Mouse (Mus musculus): ENCODE data around the gene Xylb.

The Xylb gene

DNA sequence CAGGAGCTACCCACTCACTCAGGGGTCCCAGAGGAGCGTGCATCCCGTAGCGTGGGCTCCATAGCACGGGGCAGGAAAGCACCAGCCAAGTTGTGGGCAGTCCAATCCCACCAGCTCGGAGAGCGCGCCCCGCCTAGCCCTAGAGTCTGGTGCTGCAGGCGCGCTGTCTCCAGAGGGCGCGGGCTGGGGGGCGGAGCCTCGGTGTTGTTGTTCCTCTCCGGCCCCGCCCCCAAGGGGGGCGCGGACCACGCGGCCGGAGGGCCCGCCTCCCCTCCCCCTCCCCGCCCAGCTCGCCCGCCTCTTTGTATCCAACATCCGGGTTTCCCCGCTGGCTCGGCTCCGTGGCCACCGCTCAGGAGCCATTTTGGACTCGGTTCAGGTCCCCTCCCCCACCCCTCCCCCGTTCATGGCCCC is 44.6 kb downstream of the Xylb start, which contains the start of gene Acvr2b:
Acvr2b (plus strand) TSS at position 318 of the 414 bp plus-strand sequence.
- in situ Hi-C loops (cut with MseI, MboI): no loop called here

DNA sequence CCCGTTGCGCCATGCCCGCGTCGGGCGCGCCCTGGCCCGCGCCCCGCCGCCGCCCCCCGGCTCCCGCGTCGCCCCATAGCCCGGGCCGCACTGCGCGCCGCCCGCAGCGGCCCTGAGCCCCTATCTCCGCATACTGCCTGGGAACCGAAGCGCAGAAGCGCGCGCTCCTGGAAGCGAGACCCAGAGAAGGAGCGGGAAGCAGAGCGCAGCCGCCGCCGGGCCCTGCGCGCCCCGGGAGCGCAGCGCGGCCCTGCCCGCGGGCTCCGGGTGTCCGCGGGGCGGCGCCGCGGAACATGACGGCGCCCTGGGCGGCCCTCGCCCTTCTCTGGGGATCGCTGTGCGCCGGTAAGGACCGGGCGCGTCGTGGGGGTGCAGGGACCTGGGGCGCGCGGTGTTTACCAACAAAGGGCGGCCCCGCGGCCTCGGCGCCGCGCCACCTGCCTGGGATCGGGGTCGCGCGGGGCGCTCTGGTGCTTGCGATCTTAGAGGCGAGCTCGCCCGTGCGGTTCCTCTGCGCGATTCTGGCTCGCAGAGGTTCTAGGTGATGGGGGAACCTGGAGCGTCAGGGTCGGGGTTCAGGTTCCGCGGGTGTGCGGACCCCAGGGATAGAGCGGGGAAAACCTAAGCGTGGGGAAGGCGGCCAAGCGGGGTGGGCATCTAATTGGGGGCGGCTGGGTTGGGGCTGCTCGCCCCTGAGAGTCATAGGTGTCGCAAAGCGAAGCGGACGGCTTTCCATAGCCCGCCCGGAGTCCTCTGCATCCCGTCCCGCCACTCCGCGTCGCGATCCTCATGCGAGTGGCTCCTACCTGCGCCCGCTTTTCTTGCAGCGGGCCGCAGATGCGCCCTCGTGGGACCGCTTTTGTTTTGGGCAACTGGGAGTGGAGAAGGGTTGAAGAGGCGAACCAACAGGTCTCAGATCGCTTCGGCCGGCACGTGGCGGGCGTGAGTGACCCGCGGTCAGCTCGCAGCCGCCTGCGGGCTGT is 45.4 kb downstream of the Xylb start:
- in situ Hi-C loops (cut with MseI, MboI): no loop called here

DNA sequence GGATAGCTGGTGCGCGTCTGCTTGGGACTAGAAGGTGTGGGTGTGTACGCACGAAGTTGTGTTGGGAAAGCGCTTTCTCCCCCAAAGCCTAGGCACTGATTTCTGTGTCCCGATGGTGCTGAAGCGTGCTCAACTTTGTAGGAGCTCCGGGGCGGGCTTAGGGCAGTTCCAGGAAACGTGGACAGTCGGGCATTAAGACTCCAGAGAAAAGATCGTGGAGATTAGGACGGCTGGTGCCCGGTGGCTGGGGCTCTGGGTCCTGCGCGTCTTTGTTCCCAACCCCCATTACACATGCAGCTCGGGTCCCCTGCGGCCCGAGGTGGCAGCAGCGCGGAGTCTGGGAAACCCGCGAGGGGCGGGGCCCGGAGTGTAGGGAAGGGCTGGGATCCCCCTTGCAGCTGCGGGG is 46.1 kb downstream of the Xylb start:
- in situ Hi-C loops (cut with MseI, MboI): no loop called here

DNA sequence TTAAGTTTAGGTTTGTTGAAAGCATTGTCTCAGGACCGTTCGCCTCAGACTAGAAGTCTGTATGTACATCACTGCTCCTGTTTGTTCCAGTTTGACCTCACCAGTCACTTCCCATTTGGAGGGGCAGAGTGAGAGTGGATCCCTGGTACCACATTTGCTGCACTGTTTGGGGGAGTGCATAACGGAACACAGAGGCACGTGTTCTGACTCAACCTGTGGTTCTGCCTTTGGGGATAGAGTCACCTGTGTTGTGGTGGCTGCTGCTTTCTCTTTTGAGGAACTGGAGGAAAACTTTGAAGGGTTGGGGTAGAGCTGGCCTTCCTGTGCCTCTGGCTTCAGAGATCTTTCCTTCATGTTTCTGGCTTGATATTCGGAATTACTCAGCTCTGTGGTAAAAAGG is 46.9 kb downstream of the Xylb start:
- in situ Hi-C loops (cut with MseI, MboI): no loop called here

DNA sequence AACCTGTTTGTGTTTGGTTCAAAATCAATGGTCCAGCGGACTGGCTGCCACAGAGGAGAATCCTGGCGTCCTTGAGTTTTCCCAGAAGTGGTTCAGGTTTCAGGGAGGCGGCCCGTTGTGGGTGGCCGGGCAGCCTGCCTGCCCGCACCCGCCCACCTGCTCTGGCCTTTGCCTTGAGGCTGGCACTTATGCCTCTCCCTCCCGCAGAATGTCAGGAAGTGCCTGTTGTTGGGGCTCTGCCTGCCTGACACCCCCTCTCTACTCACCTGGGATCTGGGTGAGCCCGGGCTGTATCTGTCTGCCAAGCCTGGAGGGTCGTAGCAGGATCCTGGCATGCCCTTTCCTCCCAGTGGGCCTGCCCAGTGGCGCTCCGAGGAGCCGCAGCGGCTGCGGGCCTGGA is 50.7 kb downstream of the Xylb start:
- in situ Hi-C loops (cut with MseI, MboI): no loop called here

DNA sequence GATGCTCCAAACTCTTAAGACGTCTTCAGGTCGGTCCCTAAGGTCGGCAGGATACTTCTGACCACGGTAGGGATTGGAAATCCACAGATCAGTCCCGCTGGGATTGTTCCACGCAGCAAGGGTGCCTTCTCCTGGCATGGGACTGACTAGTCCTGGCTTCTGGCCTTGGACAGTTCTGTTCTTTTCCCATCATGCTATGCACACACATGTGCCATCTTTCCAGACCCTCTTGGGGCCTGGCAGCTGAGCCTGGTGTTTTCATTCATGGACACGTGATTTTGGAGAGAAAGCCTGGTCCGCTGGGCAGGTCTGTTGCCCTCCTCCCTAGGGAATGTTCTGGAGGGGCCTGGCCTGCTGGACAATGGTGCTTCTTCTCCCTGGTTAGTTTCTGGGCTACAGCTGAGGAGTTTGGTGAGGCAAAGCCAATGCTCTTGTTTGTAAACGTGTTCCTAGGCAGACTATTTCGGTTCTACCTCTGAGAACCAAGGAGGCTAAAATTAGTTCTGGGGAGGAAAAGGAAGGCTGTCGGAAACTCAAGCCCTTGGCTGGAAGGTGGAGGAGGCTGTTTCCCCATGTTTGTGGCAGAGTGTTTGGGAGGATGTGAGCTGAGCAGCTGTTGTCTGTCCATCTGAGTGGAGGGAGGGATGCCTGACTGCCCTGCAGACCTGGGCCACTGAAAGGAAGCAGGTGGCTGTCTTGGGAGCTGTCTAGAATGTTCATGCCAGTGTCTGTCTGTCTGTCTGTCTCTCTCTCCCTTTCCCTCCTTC is 51.9 kb downstream of the Xylb start:
- in situ Hi-C loops (cut with MseI, MboI): no loop called here

DNA sequence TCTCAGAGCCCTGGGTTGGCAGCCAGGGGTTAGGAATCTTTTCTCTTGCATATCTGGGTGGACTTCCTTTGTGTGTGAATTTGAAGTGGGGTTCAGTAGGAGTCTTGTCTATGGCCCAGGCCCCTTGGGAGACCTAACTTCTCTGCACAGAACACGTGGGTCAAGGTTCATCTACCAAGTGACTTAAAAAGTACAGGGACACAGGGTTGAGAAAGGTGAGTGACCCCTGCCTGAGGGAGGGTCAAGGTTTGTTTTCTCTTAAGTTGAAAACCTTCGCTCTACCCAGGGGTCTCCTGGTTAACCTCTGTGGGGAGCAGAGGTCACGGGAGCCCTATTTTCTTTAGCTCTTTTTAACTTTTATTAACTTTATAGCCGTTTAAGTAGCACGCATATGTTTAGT is 52.7 kb downstream of the Xylb start:
- in situ Hi-C loops (cut with MseI, MboI): no loop called here

DNA sequence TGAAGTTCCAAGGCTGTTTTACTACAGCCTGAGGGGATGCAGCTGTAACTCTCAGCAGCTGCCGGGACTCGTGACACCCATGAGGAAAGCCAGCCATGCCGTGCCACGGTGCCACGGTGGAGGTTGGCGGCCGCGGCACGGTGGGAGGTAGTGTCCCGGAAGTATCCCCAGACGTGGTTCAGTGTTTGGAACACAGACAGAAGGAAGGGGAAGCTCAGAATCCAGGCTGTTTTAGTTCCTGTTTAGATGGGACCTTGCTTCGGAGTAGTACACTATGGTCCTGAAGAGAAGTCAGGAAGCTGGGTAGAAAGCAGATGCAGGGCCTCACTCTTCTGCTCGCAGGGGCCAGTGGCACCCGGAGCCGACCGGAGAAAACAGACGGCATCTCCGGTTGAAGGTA is 60.8 kb downstream of the Xylb start:
- in situ Hi-C loops (cut with MseI, MboI): no loop called here

DNA sequence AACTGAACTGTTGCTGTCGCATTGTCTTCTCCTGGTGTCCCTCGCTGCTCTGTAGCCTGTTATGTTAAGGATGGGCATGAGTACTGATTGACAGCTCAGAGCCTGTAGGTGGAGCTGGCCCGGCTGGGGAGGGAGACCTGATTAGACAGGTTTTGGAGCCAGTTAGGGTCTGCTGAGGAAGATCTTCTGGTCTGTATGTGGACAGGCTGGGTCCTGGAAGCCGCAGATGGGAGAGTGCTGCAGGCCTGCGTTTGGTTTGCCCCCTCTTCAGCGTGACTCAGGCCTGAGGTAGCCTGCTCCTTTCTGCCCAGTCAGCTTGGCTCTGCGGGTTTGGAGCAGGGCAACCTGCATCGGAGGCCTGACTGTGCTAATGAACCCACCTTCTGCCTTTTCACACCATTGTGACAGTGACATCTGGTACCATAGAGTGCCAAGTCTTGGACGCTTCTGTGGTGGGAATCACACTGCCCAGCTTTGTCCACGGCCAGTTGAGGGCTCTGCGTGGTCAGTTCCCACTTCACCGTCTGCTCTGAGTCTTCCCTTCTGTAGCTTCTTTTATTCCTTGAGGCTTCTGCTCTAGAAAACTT is 62.8 kb downstream of the Xylb start:
- in situ Hi-C loops (cut with MseI, MboI): no loop called here

DNA sequence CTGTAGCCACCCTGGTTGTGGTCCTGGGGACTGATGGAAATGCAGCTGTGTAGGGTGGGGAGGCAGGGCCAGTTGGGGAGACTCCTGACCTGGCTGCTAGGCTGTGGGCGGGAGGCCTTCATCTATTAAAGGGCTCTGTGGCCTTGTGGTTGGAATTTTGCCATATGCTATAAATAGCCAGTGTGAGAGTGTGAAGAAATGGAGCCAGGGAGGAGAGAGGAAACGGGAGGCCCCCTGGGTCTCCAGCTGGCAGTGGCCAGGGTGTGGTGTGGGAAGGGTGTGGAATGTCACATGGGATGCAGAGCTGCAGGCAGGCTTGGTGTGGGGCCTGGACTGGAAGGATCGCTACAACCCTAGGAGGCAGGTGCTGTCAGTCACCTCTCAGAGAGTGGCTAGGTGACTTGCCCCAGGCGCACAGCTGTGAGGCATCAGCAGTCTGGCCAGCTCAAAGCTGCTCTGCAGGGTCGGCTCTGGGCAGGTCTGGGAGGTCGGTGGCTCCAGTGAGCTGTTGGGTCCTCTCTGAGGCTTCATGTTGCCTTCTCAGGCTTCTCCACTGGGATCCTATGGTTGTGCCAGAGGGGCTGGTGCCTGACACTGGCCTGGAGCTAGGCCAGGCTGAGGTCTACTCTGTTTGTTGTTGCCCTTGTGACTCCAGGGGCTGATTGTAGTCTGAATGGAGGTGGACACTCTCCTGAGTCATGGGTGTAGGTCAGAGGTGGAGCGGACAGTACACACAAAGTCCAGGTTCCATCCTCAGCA is 68.2 kb downstream of the Xylb start:
- in situ Hi-C loops (cut with MseI, MboI): no loop called here

DNA sequence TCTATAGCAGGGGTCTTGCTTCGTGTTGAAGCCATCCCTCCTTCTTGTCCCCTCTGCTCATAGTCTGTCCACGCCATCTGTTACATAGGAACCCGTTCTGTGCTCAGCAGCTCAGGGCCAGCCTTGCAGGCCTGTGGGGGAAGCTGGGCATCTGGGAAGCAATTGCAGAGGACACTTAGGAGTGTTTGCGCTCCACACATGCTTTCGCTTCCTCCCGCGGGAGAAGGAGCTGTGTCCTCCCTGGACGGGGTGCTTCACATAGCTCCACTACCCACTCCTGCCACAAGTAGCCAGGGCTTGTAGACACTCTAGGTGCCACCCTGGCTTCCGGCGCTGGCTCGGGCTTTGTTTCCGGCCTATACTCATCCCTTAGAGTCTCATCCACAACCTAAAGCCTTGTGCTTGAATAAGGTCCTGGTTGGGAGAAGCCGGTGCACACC is 68.8 kb downstream of the Xylb start:
- in situ Hi-C loops (cut with MseI, MboI): no loop called here

DNA sequence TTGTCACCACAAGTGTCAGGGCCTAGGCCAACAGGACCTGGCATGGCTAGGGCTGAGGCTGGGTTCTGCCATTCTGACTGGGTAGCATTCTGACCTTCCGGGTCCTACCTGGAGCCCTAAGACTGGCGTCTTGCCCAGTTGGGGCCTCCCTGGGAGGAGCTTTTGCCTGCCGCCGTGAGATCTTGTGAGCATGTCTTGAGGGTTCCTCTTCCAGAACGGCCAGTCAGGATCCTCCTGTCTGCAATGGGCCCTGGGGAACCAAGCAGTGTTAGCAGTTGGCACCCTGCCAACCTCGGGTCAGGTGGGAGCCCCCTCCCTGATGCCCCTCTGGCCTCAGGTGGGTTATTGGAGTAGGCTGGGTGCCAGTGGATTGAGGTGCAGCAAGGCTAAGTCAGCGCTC is 69.3 kb downstream of the Xylb start:
- in situ Hi-C loops (cut with MseI, MboI): no loop called here

DNA sequence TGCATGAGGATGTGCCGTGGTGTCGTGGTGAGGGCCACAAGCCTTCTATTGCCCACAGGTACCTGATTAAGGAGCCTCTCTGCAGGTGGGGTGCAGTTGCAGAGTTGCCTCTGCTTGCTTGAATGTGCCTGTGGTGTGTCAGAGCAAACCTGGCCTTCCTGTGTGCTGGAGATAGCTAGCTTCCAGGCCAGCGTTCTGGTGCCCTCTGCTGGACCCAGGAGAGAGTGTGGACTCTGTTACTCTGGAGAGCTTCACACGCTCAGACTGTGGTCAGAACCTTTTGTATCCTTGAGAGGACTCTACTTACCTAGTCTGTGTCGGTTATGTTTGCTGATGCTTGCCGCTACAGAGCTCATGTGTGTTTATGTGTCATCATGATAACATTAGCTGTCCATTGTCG is 73.1 kb downstream of the Xylb start:
- in situ Hi-C loops (cut with MseI, MboI): no loop called here

DNA sequence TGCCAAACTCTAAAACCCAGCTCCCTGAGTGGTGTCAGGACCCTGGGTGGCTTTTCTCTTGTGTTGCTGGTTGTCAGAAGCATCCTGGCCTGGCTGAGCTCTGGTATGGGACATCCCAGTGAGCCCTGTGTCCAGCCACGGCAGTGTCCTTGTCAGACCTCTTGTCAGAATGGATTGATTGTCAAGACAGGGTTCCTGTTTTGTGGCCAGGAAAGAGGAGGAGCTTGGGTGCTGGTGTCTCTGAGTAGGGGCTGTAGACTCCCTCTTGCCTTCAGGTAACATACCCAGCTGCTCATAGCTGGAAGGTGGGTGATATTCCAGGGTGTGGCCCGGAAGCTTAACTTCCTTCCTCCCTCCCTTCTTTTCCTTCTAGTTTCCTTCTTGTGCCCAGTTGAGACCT is 78.7 kb downstream of the Xylb start:
- in situ Hi-C loops (cut with MseI, MboI): no loop called here

DNA sequence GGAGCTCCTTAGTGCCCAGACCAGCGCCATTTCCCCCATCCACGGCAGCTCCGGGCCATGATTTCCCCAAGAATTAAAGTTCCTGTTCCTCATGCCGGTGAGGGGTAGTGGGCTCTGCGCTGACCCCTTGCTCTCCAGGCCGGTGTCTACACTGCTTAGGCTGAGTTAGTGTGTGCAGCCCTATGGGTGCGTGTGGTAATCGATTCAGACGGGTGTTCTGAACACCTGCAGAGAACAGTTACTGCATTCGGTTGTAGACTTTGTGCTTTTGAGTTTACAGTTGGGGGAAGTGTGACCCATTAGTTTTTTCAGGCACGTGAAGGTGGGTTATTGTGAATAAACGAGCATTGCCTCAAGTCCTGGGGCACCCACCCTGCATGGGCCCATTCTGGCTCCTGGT is 80.9 kb downstream of the Xylb start:
- in situ Hi-C loops (cut with MseI, MboI): no loop called here

DNA sequence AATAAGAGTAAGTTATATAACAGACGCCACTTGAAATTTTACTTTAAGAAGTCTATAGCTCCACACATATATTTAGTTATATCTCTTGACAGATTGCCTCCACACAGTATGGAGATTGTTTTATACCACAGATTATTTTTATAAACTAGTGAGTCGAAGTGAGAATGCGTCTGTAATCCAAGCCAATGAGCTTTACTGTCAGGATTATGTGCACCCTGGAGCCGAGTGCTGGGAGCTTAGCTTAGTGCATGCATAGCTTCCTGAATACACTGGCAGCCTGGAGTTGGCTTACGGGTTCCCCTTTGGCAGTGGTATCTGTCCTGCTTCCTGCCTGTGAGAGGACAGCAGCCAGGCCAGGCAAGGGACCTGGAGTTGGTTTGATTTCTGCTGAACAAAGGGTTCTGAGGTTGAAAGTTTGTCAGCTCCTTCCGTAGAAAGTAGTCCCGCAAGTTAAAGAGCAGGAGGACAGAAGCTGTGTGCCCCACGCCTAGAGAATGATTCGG is 81.4 kb downstream of the Xylb start:
- in situ Hi-C loops (cut with MseI, MboI): no loop called here
